Mouse (Mus musculus): ENCODE data around the gene Nucks1. TPM values are rescaled to one million over a fixed set of nuclear protein-coding genes. Genes with fewer than 3 reads are reported as not detected.

Gene Nucks1
- total RNA-seq, 4 experiments from 2014 or later = 73.0 to 79.7 (median 76.5) TPM

DNA sequence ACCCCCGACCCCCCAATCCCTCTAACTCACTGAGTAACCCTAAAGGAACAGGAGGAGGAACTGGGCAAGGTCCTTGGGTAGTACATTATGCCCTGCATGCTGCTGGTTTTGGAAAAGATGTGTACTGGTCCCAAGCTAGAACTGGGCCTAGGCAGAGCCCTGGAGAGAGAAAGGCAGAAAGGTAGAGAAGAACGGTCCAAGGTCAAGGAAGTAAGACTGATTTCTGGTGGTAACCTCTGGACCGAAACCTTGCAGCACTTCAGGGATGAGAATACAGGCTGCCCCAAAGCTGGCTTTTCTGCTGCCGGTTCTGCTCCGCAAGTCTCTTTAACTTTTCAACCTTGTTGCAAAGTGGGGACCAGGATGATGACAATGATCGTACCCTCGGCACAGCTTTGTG, 54.2 kb downstream of the Nucks1 start:
- no peak for DNase-seq (ENCODE audit: low spot score in 2 of 2)

DNA sequence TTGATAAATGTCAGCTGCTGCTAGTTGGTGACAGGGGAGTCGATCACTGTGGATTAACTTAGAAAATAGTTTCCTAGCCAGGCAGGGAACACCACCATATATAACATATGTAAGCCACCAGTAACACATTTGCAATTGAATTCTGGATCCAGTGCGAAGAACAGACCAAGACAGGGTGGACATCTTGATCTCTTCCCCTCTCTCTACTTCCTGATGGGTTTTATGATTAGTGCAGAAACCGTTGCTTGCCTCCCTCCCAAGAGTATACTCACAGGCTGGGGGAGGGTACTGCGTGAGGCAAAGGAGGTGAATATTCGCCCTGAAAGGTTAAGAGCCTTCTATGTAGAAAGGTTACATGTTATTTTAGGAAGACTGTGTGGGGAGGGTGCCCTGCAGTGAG, 55.5 kb downstream of the Nucks1 start:
- DNase-seq (ENCODE audit: low spot score in 2 of 2) = no peak

DNA sequence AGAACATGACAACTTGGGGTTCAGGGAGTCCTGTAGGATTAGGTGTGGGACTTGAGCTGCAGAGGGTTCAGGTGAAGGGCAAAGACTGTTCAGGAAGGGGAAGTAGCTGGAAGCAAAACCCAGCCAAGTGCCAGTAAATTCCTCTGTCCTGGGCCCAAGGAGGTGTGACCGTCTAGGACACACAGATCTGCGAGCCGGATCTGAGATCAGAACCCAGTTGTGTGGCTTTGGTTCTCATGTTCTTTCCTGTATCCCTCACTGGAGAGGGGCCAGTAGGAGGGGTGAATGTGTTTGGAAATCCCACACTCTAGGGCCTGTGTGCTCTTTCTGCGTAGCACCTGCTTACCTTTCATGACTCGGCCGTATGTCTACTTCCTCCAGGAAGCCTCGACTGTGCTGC, 57.0 kb downstream of the Nucks1 start:
- no peak for DNase-seq (ENCODE audit: low spot score in 2 of 2)

DNA sequence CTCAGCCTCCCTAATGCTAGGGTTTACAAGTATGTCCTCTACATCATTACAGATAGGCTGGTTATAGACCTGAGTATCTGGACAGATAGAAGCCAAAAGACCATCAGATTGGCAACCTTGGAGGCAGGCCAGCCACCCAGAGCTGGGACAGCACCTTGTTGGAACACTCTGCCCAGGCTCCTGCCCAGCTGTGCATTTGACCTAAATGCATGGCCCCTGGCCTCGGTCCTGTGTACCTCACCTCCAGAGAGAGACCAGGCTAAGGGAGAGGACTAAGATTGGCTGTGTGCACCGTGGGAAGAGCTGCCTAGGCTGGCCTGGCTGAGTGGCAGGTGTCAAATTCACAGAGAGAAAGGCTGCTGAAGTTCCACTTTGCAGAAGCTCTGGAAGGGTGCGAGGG, 58.2 kb downstream of the Nucks1 start:
- no peak for DNase-seq (ENCODE audit: low spot score in 2 of 2)

DNA sequence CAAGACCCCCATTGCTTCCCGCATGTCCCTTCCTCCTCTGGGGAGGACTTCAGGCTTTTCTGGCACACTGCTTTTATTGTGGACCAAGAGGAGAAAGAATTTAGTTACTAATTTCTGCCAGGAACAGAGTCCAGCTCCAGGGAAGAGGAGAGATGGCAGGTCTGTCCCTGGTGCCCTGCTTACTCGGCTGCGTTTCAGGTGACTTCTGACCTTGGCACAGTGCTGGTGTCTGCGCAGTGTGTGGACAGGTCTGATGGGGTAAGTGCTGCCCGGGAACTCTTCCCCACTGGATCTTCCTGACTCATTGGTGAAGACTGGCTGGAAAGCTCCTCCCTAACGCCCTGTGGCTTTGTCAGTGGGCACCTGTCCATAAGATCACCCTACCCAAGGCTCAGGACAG, 58.6 kb downstream of the Nucks1 start:
- no peak for DNase-seq (ENCODE audit: low spot score in 2 of 2)

DNA sequence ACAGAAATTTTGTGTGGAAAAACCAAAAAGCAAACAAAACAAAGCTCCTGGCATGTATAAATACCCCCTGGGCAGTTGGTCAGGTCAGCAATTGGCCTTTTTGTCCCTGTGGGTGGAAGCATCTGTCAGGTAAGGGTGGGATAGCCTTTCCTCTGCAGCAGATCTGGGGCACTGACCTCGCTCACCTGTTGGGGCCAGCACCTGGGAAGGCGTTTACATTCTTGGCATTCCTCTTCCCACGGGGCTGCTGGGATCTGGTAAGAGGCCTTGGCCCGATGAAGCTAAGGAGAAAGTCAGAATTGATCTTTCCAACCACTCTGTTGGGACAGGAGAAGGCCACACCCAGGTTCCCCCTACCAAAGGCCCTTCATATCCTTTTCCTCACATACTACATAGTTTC, 59.5 kb downstream of the Nucks1 start:
- no peak for DNase-seq (ENCODE audit: low spot score in 2 of 2)

DNA sequence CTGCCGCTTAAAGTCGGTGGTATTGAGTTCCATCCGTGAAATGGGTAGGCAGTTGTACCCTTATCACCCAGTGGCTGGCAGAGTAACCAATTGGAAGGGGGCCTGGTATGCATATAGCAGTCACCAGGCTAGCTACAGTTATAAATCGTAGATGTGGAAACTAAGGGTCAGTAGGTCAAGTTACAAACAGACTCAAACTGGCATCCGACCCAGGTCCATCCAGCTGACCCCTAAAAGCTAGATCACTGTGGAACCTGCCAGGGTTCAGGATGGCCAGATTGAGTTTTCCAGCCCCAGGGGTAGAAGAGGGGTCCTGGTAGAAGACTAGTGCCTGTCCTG, 60.0 kb downstream of the Nucks1 start:
- no peak for DNase-seq (ENCODE audit: low spot score in 2 of 2)

DNA sequence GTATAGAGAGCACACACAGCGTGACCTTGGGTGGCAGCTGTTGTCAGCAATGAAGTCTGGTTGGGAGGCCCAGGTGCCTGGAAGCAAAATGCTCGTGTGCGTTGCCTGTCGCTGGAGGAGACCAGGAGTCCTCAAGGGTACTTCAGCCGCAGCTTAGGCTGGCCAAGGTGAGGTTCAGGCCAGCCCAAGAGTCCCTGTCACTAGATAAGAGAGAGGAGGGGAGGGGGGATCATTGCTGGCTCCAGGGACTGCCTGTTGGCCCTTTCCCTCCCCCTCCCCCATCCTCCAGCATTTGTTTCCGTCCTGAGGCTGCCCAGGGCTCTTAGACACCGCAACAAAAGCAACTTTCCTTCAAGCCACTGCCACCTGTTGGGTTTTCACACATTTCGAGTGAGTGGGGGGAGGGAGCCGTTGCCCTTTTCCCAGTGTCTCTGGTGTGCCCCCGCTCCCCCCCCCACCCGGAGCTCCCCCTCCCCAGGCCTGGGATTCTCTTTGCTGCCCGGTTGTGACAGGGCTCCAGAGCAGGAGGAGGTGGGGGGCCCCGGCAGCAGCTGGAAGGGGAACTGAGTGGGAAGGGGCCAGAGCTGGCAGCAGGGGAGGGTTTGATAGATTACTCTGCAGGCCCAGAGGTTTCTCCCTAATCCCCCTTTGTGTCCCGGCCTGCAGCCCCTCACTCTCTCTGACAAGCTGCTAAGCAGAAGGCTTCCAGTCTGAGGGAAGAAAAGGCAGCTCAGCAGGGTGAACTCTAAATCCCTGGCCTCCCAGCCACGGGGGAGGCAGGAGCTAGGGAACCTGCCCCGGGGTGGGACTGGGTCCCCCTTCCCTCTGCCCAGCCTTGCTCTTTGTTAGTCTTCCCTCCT, 60.6 kb downstream of the Nucks1 start:
- DNase-seq (ENCODE audit: low spot score in 2 of 2) = no peak

DNA sequence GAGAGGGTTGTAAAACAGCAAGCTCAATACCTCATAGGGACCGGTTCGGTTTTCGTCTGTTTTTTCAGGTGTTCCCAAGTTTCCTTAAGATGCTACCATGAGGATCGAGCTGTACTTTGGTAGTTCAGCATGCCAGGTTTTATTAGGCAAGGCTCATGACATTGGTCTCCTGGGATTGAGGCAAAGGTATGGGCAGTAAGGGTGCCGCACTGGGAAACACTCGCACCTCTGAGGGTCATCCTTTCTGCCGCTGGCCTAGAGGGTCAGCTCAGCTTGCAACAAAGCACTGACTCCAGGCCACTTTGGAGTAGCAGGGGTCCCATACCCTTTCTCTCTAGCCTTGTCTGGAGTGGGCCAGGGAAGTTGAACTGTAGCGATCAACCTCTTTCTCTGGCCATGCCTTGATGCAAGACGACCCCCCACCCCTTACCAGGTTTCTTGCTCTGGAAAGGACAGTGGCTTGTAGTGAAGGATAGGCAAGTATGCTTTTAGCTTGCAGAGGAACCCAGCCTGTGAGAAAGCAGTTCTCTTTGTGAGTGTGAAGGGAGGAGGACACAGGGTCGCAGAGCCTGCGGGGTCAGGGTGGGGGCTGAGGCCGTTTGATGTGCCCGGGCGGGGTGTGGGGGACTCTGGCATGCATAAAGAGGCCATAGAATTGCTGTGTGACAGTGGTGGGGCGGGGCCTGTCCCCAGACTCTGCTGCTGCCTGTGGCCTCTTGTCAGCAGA, 61.6 kb downstream of the Nucks1 start:
- no peak for DNase-seq (ENCODE audit: low spot score in 2 of 2)

DNA sequence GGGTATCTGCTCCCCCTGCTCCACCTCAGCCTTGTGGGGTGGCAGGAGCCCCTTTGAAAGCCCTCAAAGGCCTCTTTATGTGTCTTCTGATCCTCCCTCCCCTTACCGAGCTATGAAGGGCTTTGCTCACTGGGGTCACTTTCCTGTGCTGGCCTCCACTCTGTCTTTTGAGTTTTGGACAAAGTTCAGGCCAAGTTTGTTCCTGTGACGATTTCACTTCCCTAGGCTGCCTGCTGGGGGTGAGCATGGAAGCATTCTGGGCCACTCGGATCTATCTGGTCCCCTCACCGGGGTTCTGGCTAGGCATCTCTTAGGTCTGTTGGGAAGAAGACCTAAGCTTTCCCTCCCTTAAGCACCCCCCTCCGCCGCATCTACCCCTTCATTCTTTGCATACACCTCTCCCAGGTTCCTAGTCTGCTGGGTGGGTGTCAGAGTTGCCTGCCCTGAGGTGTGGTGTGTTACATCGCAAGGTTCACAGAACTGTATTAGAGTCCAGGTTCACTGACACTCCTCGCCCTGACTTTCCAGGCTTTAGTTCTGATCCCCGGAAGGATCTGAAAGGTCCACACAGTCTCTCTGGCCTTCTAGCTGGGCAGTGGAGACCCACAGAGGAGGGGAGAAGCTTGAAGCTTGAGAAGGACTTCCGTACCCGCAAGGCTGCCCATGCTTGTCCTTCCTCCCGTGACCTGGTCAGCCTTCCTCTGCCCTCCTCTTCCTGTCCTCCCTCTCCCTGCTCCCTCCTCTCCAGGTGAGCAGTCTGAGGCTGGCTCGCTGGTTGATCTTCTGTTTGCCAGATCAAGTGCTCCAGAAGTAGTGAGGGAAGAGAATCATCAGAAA, 62.4 kb downstream of the Nucks1 start:
- no peak for DNase-seq (ENCODE audit: low spot score in 2 of 2)

DNA sequence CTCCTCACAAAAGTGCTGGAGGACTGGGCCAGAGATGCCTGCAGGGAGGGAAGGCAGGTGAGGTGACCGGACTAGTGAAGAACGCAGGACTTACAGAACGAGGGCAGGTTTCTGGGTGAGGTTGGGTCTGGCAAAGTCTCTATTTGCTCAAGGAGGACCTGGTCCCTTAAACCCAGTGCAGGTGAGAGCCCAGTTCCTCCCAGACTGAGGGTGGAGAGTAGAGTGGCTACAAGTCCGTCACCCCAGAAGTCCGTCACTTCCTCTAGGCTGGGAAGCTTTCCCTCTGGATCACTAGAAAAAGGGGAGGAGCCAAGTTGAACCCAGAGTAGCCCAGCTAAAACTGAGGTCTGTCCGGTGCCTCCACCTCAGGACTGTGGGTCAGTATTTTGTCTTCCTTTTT, 63.7 kb downstream of the Nucks1 start:
- DNase-seq (ENCODE audit: low spot score in 2 of 2) = no peak

DNA sequence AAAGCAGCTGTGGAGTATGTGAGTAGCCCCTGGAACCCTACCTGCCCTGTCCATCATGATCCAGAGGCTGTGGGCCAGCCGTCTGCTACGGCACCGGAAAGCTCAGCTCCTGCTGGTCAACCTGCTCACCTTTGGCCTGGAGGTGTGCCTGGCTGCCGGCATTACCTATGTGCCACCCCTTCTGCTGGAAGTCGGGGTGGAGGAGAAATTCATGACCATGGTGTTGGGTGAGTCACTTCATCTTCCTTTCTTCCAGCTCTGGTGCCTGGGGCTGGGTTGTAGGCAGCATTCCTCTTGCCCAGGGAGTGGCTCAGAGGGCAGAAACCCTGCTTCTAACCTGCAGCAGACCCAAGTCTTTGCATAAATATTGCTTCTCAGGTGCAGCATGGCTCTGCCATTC, 66.6 kb downstream of the Nucks1 start:
- no peak for DNase-seq (ENCODE audit: low spot score in 2 of 2)

DNA sequence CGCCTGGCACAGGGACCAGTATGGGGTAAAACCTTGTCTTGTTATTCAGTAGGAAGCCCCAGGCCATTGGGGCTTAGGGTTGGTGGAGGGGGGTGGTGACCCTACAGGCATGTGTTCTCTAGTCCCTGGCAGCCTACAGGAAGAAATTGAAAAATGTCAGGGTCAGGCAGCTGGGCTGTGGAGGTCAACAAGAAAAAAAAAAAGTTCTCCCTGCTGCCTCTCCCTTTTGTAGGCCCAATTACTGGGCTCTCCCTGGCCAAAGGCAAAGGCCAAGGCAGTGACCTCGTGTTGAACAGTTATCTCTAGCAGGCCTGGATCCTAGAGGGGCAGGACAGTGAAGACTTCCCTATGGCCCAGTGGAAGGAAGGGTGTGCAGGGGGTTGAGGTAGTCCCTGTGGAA, 70.1 kb downstream of the Nucks1 start:
- no peak for DNase-seq (ENCODE audit: low spot score in 2 of 2)

DNA sequence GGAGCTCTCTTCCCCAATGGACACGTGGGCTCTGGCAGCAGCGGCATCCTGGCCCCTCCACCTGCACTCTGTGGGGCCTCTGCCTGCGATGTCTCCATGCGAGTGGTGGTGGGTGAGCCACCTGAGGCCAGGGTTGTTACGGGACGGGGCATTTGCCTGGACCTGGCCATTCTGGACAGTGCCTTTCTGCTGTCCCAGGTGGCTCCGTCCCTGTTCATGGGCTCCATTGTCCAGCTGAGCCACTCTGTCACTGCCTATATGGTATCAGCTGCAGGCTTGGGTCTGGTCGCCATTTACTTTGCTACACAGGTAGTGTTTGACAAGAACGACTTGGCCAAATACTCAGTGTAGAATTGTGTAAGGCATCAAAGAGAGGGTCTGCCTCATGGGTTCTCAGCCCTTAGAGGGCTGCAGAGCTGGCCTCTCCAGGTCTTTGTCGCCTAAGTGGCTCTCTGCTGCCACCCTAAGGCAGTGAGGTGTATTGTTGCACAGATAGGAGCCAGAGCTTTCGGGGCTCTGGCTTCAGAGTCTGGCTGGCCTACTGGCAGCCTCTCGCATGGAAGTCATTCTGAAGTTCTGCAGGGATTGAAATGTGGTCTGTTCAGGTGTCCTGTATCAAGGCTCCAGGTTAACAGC, 71.2 kb downstream of the Nucks1 start:
- DNase-seq (ENCODE audit: low spot score in 2 of 2) = peak; percentile 51 to 52

DNA sequence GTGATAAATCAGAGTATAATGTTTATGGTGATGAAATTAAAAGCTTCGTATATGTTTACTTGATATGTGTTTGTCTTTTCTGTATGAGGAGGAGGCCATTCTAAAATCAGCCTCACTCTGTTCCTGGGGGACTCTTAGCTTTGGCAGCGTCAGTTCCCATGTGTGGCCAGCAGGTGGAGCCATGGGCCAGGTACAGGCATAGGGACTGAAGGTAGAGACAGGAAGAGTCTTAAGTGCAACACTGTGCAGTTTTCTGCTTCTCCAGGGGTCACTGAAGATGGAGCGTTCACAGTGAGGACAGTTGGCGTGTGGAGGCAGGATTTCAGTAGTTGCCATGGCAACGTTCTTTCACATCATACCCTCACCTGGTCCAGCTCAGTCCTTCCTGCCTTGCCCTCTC, 72.6 kb downstream of the Nucks1 start:
- peak; percentile 49 to 55 for DNase-seq (ENCODE audit: low spot score in 2 of 2)

DNA sequence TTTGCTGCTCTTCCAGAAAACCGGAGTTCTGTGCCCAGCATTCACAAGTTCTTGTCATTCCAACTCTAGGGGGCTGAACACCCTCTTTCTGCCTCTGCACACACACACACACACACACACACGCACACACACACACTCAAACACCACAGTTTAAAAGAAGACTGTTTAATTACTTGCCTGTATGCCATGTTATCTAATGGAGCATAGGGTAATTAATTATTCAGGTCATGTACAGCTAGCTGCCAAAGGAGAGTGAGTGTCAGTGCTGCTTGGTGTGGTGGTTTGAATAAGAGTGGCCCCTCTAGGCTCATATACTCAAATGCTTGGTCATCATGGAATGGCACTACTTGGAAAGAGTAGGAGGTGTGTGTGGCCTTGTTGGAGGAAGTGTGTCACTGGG, 73.5 kb downstream of the Nucks1 start:
- DNase-seq (ENCODE audit: low spot score in 2 of 2) = no peak

Other genes starting within 250 kb of the Nucks1 start
- 1 to 10 TPM; 1.7 to 2.7 (median 2.1) TPM for gene Rab7b, start 221.8 kb upstream of the Nucks1 start, total RNA-seq (2022)
- not detected for gene Slc26a9, start 166.5 kb upstream of the Nucks1 start, total RNA-seq (2022)
- gene Pm20d1, start 113.2 kb upstream of the Nucks1 start, total RNA-seq (2022) = under 1 TPM; 0.40 to 0.51 (median 0.44) TPM
- gene Slc41a1, start 83.0 kb upstream of the Nucks1 start, total RNA-seq (2022) = 10 to 100 TPM; 25.0 to 42.3 (median 39.1) TPM
- 1 to 10 TPM; 4.8 to 5.2 (median 4.9) TPM for gene Rab29, start 43.3 kb upstream of the Nucks1 start, total RNA-seq (2022)
- 1 to 10 TPM; 1.2 to 1.4 (median 1.3) TPM for gene Slc45a3, start 52.4 kb downstream of the Nucks1 start, total RNA-seq (2022)
- 10 to 100 TPM; 80.0 to 96.0 (median 85.7) TPM for gene Elk4, start 97.1 kb downstream of the Nucks1 start, total RNA-seq (2022)
- gene Mfsd4a, start 157.5 kb downstream of the Nucks1 start, total RNA-seq (2022) = 10 to 100 TPM; 11.6 to 17.4 (median 14.7) TPM
- 1 to 10 TPM; 4.2 to 6.7 (median 4.2) TPM for gene Cdk18, start 229.2 kb downstream of the Nucks1 start, total RNA-seq (2022)

Measured in gastrocnemius, adult 8-10 months (tissue).